Mouse (Mus musculus): ENCODE measurements at regions not wholly inside any gene's neighbourhood (a gene's known extent, or its start where the extent isn't known, plus 50 kb on each side); places are given as distances from the start of the nearest gene placed in this dataset.

DNA sequence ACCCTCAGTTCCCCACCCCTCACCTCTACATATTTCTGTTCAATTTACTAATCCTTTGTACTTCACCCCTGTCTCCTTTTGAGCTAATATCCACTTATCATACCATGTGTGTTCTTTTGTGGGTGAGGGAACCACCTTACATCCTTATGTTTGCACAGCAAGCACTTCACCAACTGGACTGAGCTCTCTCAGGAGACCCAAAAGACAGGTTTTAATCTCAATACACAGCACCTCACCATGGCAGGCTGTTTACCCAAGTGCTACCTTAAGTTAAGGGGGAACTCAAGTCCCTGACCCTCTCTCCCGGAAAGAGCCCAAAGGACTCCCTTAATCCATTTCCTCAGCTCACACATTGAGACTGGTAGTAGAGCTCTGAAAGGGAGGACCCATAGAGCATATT is 62.3 kb upstream of the Agr3 start:
- no peak for DNase-seq (ENCODE audit: low read depth, low spot score)

DNA sequence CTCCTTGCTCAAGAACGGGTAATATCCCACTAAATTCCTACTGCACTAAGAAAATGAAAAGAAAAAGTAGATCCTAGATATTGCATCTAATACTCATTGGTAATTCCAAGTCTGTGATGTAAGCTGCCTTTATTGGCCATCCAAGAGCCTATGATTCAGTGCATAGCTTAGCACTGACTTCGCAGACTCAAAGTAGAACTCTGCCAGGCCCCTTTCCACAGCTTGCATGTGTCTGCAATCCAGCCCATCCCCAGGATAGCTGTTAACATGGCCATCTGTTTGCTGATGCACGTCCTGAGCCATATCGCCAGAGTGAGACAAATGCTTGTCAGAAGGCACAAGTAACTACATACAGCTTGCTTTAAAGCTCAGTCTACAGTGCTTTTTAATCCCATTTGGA is 72.3 kb upstream of the Agr3 start:
- peak; percentile 82 for DNase-seq (ENCODE audit: low read depth, low spot score)

DNA sequence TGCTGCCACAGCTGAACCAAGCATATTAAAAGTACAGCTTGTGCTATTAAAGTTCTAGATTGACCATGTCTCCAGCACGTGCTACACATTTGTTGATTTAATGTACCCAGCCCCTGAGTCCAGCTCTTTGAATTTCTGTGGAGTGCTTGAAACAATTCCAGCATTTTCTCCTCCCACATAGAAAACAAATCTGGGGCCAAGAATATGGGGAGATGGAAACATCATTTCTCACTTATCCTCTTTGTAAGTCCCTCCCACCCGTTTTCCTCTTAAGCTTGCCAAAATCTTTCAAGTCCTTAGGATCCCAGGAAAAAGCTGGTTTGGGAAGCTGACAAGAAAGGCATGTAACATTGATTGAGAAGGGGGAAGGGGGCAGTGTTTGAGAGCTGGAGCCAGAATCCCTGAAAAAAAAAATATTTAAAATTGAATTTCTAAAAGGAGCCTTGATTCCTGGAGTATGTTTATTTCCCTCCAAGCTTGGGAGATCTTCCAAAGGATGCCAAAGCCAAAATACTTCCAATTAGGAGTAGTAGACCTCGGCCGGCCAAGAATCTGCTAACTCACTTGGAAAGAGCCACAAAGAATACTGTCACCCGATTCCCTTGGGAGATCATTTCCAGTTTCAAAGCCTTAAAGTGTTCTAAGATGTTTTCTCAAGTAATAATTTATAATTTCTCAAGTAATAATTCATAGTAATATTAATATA is 78.4 kb upstream of the Agr3 start:
- peak; percentile 55 for DNase-seq (ENCODE audit: low read depth, low spot score)

DNA sequence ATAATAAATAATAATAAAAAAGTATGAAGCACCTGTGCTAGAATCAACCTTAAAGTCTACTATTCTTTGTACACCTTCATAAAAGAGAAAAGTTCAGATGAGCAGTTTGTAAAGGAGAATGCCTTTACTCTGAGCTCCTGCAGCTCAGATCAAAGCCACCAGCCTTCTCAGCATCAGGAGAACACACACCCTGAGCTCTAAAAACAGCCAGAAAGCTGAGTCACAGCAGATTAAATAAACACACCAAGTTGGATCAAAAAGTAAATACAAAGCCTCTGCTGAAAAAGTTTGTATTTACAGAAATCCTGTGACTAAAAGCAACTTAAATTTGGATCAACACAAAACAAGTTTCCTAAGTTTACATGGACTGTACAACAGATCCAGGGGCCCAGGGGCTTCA is 88.5 kb upstream of the Agr3 start:
- peak; percentile 53 for DNase-seq (ENCODE audit: low read depth, low spot score)

DNA sequence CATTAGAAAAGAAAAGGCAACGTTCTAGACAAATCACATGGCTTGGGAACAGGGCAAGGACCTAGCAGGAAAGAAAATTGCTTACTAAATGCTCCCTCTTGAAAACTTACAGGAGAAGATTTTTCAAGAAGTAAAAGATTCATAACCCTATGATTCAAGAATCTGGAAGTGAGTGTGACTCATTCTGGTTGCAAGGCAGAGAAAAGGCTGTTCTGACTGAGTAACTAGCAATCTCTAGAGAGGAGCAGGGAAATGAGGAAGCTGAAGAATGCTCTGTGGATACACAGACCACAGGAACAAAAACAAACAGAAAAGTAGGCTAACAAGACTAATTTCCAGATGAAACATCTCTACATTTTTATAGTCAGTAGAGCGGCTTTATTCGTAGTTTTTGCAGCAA is 92.1 kb upstream of the Agr3 start:
- DNase-seq (ENCODE audit: low read depth, low spot score): peak; percentile 43

DNA sequence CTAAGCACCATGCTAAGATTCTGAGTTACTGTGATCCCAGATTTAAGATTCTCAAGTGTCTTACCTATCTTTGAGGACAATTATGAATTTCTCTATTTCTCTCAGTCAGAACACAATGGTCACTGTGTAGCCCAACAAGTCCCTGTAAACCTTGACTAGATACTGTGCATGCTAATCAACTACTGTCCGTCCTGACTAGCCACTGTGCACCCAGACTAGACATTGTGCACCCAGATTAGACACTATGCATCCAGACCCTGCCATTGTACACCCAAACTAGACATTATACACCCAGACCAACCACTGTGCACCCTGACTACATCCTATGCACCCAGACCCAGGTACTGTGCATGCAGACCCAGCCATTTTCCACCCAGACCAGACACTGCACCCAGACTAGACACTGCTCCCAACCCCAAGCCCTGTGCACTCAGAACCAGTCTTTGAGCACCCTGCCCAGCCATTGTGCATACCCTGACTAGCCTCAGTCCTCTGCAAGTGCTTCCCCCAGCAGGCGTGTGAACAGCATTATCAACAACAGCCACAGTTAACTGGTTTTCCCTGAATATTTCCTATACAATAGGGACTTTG is 93.4 kb upstream of the Agr3 start:
- DNase-seq (ENCODE audit: low read depth, low spot score): no peak

DNA sequence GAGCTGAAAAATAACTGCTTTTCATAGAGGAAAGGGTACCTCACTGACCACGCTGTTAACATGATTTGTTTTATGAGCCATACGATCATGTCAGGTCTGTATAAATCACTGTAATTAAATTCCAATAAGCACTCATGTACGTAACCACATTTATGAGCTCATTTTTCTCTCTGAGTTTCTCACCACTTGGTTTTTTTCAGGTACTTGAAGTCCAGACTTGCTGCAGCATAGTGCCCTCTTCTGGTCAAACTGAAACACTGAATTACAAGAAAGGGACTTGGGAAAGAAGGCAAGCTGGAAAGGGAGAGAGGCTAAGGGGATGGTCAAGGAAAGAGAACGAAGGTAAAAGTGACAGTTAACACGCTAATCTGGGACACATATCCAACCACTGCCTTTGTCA is 94.2 kb upstream of the Agr3 start:
- peak; percentile 87 for DNase-seq (ENCODE audit: low read depth, low spot score)

DNA sequence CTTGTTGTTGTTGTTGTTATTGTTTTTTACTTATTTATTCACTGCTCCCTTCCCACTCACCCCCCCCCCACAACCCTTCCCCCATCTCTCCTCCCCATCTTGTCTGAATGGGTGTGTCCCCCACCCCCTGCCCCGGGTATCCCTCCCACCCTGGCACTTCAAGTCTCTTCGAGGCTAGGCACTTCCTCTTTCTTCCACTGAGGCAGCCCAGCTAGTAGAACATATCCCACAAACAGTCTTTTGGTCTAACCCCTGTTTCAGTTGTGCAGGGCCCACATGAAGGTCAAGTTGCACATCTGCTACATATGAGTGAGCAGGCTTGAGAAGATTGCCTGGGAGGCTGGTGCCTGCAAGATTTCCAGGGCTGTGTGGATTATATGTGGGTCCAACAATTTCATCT is 97.6 kb upstream of the Agr3 start:
- DNase-seq (ENCODE audit: low read depth, low spot score): no peak

DNA sequence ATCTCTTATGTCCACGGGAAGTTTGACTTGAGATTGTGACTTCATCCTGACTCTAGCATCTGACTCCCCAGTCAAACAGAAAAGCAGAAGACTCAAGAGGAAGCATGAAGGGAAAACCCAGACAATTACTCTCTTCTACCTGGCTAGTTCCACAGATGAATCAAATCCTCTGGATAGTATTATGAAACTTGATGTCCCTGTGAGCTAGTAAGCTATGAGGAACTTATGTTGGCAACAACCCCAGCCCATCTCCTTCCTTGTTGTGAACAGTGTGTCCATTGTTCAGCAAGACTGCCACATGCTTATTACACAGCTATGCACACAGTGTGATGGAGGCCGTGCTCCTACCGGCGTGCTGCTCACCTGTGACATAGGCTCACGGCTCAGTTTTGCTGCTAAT is 98.4 kb upstream of the Agr3 start:
- no peak for DNase-seq (ENCODE audit: low read depth, low spot score)

DNA sequence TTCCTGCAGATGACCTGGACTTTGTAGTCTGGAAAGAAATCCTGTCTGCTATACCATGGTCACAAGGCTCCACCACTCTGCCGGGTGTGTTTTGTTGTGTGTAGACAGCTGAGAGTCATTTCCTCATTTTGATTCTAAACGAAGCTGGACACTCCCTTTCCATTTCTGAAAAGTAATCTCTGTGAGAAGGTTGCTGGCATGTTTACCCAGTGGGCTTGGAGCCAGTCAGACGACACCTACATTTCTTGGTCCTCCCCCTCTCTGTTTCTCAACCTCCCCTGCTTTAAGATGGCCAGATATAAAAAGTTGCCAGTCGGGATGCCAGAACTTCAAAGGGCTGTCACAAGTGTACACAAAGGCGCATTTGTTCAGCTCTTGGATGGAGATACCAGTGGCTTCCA is 100.8 kb upstream of the Agr3 start:
- DNase-seq (ENCODE audit: low read depth, low spot score): peak; percentile 15

DNA sequence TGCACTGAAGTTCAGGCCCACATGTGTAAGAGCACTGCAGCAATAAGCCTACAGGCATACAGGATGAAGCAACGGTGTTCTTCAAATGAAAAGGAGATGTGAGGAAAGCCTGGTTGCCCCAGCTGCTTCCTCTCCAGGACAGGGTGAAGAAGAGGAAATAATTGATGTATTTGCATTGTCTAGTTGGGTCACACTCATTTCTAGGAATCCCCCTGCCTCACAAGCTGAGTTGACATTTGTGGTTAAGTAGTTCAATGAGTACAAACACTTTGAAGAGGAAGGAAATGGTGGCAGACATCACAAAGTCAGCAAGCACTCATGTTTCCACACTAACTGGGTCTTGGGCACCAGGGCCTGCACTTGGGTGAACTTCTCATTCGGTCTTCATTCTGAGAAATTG is 126.2 kb upstream of the Agr3 start:
- peak; percentile 7 for DNase-seq (ENCODE audit: low read depth, low spot score)

DNA sequence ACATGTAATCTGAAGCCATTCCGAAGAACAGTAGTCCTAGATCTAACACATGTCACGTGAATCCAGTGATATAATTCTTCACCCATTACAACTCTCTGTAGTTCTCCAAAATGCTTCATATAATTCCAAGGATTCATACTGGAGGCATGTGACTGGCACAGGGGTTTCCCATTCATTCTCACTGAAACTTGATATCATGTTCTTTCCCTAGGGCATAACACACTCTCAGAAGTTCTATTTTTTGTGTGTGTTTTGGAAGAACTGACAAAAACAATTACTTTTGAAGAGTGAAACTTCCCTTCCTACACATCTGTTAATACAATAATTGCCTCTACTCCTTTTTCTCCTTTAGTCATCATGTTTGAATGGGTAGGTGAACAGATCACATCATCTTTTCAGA is 150.0 kb upstream of the Agr3 start:
- no peak for DNase-seq (ENCODE audit: low read depth, low spot score)

DNA sequence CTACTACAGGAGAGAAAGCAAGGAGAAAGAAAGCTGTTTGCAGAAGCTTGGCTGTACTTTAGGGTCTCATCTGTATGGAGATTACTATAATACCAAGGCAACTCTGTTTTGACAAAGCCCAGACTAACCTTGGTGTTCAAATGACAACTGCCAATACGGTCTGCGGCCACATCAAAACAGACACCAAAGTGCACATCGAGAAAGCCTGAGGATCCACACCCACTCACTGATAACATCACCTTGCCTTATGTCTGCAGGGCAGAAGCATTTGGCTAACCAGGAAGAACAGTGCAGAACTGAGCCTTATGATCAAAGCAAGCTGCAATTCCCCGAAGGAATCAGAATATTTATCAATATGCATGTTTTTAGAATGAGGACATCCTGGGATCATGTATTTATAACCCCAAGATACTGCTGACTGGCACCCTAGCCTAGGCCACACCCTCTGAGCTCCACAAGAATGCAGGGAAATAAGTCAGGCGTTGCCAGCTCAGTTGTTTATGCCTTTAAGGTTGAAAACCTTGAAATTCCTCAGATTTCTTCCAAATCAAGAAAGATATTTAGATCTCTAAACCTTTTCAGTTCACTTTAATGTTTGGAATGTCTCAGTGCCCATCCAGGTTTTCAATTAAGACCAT is 154.9 kb upstream of the Agr3 start:
- DNase-seq (ENCODE audit: low read depth, low spot score): no peak

DNA sequence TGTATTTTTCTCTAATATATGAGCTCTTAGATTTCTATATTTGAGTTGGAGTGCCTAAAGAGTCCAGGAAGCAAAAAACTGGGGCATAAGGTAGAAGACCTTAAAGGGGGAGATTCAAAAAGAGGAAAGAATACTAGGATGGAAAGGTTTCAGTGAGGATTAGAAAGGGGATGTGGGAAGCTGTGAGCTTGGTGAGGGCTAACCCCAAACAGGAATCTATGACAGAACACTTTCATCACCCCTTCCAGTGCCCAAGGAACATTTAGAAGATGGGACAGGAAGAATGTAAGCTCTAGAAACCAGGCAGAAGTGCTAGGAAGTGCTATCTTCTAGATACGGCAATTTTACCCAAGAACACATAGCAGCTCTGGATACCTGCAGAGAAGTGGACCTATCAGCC is 166.5 kb upstream of the Agr3 start:
- DNase-seq (ENCODE audit: low read depth, low spot score): no peak

DNA sequence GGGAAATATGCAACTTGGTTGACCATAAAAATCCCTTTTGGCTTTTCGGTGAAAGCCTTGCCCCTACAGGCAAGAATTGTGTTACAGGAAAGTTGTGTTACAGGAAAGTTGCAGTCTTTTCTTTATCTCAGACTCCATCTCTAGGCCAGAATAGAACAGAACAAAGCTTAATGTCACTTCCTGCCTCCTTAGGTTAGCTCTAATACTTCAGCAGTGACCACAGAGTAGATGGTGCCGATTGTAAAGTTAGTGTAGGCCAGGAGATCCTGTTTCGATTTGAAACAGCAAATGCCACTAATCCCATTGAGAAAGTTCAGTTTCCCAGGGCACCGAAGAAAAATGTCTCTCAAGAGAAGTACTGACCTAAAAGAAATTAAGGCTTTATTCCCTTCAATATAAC is 170.3 kb upstream of the Agr3 start:
- no peak for DNase-seq (ENCODE audit: low read depth, low spot score)

DNA sequence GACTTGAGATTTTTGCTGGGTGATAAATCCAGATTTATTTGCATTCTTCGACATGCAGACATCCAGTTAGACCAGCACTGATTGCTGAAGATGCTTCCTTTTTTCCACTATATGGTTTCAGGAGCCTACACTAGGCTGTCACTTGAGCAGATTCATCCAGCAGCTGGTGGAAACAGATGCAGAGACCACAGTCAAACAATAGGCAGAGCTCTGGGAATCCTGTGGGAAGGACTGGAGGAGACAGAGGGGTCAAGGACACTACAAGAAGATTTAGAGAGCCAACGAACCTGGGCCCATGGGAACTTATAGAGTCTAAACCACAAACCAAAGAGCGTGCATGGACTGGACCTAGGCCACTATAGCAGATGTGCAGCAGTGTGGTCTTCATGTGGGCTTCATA is 177.4 kb upstream of the Agr3 start:
- DNase-seq (ENCODE audit: low read depth, low spot score): no peak

DNA sequence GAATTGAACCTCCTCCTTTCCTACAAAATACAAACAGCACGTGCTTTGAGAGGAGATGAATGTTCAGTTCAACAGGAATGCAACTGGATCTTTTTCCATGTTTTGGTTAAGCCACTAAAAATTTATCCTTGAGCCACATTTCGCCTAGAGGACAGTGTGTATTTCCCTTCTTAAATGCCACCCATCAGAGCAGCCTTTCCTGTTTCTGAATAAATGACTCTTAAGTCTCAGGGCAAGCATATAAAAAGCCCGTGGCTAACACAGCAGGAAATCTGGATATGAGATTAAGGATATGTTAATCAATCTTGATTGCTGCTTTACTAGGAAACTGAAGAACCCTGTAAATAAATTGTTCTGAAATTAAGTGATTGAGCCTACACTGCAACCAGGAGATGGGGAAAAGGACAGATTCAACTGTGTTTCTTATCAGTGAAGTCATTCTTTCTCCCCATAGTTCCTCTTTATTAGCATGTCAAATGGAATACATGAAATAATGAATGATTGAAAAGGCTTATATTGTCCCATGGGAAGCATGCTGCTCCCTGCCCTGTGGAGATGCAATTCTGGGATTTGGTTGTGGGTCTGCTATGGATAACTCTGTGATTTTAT is 178.6 kb upstream of the Agr3 start:
- DNase-seq (ENCODE audit: low read depth, low spot score): peak; percentile 8

DNA sequence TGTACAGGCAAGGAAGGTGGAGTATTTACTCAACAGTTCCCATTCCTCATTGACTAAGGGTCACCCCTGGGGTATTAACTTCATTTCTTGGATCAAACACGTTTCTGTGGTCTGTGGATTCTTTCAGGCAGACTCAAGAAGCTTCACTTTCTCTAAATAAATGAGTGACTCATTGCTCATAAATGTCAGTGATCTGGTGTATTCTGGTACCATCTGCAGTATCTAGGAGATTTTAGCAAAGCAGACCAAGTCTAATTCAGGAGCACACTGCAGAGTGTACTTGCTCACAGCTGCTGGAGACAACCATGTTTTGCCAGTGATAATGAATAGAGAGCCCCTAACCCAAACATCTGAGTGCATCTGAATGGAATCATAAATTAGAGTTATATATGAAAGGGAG is 182.7 kb upstream of the Agr3 start:
- DNase-seq (ENCODE audit: low read depth, low spot score): peak; percentile 67

DNA sequence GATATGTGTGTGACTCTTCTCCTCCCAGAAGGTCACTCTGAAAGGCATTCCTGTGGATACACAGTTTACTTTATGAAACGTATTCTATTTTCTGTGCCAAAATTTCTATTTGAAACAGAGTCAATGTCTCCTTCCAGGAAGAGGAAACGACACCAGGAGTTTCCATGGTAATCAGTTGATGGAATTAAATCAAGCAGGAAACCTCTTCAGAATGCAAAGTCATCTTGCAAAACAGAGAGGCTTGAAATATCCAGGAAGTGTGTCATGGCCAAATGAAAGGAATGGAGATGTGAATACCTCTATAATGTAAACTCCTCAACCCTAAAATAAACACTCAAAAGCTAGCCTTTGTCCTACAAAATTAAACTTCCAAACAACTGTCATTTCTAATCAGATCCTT is 189.0 kb upstream of the Agr3 start:
- peak; percentile 51 for DNase-seq (ENCODE audit: low read depth, low spot score)

DNA sequence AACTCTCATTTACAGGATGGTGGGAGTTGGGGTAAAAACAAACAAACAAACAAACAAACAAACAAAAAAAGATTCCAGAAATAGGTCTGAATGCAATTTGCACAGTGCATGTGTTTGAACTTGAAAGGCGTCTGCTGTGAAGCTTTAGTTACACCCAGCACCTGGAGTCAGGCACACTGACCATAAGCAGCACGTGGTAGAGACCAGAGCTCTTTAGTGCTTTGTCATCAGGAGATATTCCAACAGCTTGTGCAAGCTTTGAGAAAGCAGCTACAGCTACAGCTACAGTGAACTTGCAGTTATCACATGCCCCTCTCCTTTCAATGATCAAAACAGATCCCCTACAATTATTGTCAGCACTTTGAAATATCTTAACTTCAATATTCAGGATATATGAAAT is 190.4 kb upstream of the Agr3 start:
- DNase-seq (ENCODE audit: low read depth, low spot score): no peak

DNA sequence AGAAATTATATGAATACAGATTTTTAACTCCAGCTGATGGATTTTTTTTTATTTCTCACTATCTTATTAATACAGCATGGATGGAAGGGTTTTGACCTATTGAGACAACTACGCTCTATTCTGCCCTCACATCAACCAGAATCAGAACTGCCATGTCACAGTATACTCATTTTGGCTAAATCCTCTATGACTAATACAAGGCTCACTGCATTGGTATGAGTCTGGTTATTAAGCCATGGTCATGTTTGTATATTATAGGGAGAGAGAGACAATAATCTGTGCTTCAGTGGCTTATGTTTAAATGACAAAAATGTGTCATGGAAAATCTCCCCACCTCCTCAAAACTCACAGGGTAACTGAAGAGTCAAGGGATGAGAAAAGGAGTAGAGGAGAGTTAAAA is 191.0 kb upstream of the Agr3 start:
- no peak for DNase-seq (ENCODE audit: low read depth, low spot score)

DNA sequence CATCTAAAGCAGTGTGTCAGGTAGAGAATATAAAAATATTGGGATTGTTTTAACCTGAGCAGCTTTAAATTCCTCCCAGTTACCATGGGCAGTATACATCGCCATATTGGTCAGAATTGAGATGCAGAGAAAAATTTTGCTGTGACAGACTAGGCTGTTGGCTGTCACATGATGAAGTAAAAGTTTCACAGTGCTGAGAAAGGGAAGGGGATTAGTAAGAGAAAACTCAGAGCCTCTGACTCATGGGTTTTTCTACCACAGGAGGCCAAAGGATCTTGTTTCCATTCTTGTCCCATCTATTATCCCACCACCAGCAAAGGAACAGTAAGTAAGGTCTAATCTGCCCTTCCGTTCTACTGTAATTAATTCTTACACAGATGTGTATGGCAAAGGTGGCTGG is 191.8 kb upstream of the Agr3 start:
- DNase-seq (ENCODE audit: low read depth, low spot score): no peak

DNA sequence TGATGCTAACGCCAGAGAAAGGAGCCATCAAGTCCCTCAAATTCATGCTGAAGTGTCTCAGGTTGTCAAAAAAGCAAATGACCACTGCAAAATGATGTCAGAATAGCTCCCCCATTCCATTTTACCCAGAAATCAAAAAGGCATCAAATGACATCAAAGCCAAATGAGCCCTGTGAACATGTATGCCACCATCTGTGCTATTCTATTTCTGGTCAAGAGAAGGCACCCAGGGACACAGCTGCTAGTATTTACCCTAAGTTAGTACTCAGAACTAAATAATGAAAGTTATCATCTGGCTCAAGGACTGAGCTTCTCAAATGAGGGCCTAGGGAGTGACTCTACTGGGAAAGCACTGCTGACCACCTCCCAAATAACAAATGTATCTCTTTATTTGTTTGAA is 191.1 kb upstream of the Ahr start:
- peak; percentile 57 for DNase-seq (ENCODE audit: low read depth, low spot score)

Data from brain, adult 2 months (tissue).